Mouse (Mus musculus) erythroblast, adult 5-6 weeks (primary cell): ENCODE results near the gene Metap2. TPM values are rescaled to one million over a fixed set of nuclear protein-coding genes. Genes with fewer than 3 reads are reported as not detected.
A peak's percentile ranks its signal among the peaks of the same experiment; 100 is the strongest.
"Not testable (repeated sequence)": the region's sequence is repeated elsewhere in the genome, so short reads cannot be mapped to it uniquely, and the experiment has no call there.

ENCODE experiments used
- ATAC-seq: replicated peaks from 2 replicates; pipeline ENCODE4 v1.8.0; 2016; ENCODE audit warnings: moderate number of reproducible peaks, mild to moderate bottlenecking, moderate TSS enrichment, inconsistent platforms; ENCODE audit not compliant: poor library complexity, low FRiP score, severe bottlenecking
- total RNA-seq, 2 experiments: library from RNA; stranded (forward) in 1 of 2; stranded (reverse) in 1 of 2; fragments of 150-400 nt in 1 of 2; fragments of 200-764, 138-1000 nt in 1 of 2; gene quantifications; 2 replicates each; pipeline versions ENCODE4 v1.2.3 to v1.2.4; 2015 to 2017; ENCODE audit warnings: low replicate concordance in 2 of 2

Gene Metap2
- total RNA-seq, 2 experiments from 2014 or later: 2,780 to 4,625 TPM

DNA sequence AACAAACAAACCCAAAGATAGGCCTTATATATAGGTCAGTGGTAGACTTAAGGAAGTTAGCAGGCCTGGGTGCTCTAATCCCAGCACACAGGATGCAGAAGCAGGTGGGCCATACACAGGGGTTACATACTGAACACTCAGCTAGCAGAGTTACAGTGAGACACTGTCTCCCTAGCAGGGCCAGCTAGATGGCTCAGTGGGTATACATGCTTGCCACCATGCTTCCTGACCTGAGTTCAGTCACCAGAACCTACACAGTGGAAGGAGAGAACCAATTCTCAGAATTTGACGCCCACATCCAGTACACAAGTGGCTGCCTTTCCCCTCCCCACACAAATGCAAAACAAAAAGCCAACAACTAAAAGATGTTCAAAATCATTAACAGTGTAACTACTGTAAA lies 20.1 kb downstream of the Metap2 start:
- ATAC-seq: no peak

DNA sequence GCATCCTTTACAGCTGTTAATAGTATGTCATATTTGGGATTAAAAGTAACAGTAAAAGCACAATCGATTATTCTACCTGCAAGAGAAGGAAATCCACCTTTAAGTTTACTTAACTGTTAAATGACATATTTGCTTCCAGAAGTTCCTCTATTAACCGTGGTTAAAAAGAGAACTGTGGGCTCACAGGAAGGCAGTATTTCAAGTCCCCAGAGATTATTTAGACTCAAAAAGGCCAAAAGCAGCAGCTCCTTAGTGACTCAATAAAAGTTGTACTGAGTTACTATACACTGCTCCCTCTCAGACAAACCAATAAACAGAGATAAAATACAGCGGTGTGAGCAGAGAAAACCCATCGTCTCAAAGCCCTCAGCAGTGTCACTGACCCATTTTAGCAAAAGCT lies 28.0 kb downstream of the Metap2 start:
- no peak for ATAC-seq

DNA sequence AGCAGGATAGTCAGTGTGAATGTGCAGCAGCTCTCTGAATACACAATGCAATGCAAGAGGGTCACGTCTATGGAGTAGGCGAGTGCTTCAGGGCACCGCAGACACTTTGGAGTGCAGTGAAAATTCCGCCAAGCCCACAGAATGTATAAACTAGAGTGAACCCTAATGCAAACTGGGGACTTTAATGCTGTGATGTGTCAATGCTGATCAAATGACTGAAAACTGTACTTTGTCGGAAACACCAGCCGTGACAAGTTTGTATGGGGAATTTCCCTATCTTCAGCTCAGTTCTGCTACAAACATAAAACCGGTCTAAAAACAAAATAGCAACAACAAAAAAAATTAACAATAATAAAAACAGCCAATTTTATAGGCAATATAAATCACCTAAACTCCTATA lies 28.5 kb downstream of the Metap2 start:
- no peak for ATAC-seq

DNA sequence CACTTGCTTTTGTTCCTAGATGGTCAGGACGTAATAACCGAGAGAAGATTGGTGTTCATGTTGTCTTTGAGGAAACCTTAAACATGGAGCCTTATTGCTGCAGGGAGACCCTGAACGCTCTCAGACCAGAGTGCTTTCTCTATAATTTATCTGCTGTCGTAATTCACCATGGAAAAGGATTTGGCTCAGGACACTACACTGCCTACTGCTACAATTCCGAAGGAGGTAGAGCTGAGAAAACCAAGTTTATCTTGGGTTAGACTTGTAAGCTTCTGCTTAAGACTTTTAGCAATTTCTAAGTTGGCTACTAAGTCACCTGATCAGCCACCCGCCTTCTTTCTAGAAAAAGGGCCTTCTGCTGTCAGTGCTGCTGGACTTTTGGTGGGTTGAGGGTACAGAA lies 40.8 kb downstream of the Metap2 start:
- no peak for ATAC-seq

DNA sequence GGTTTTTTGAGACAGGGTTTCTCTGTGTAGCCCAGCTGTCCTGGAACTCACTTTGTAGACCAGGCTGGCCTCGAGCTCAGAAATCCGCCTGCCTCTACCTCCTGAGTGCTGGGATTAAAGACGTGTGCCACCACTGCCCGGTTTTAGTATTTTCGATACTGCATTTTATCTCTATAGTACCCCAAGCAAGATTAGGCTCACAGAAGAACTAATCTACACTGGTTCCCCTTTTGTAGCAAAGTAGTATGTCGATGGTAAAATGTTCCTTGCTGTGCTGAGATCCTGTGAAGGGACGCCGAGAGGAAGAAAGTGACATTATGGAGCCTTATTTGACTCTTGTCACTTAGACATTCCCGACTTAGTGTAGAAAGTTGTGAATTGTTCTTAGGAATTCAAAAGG lies 41.8 kb downstream of the Metap2 start:
- ATAC-seq: no peak

DNA sequence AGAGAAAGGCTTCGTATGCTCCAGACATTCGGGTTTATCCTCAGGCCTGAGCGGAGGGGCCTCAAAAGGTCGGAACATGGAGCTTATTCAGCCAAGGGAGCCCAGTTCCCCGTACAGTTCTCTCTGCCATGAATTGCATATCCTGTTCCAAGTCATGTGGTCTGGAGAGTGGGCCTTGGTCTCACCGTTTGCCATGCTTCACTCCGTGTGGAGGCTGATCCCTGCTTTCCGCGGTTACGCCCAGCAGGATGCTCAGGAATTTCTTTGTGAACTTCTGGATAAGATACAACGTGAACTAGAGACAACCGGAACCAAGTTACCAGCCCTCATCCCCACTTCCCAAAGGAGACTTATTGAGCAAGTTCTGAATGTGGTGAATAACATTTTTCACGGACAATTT lies 50.2 kb downstream of the Metap2 start:
- no peak for ATAC-seq

DNA sequence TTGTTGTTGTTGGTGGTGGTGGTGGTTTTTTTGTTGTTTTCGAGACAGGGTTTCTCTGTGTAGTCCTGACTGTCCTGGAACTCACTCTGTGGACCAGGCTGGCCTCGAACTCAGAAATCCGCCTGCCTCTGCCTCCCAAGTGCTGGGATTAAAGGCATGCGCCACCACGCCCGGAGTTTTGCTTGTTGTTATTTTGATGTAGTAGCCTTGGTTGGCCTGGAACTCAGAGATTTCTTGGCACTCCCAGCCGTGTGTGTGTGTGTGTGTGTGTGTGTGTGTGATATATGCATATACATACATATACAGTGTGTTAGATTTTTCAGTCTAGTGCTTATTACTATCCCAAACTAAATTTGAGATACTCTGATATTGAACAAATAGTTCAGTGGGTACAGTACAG lies 61.8 kb downstream of the Metap2 start:
- not testable (repeated sequence) for ATAC-seq

DNA sequence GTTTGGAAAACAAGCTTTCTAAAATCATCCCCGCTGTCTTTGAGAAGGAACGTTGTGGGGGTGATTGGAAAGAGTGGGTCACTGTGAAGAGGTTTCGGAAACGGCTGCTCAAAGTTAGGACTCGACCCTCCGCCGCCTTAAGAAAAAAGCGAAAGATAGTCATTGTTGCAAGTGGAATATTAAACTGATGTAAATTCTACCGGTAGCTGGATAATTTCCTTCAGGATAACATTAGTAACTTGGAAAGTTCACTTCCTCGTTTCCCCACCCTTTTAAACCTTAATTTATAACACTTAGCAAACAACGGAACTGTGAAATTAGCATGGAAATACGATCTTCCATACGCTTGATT lies 62.5 kb downstream of the Metap2 start:
- no peak for ATAC-seq

DNA sequence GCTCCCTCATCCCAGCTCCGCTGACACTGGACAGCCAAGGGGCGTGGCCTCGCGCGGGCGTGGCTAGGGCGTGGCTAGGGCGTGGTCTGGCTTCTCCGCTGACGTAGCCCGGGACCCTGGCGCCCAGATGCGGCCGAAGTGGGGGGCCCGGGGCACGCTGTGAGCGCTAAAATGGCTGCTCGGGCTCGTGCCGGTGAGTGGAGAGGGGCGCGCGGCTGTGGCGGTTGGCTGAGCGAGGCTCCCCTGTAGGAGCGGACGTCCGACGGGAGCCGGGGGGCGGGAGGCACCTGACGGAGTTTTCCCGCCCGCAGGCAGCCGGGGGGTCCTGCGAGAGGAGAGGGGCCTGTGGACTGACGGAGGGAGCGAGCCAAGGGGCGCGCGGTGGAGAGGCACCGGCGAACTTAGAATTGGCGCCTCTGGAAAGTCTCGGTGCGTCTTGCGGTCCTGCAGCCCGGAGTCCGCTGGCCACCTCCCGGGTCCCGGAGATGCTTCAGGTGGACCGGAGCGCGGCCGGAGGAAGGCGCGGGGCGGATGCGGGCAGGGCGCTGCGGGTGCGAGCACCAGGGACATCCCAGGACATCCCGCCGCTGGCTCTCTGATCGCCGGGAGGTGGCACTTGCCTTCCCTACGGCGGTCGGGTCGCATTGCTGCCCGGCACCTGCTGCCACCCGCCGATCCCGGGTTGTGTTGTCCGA lies 63.0 kb downstream of the Metap2 start:
- peak; percentile 84 for ATAC-seq

DNA sequence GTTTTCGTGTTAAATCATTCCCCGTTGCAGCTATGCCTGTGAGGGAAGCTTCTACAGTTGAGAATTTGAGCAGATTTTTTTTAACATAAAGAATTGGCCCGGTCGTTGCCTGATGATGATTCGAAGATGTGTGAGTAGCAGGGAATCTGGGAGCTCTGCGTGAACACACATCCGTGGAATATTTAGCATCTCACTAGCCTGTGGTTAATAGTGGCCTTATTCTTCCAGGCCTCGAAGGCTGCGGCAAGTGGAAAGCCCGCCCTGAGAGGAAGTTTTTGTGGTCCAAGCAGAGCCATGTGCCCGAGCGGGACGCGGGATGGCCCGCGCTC lies 63.6 kb downstream of the Metap2 start:
- no peak for ATAC-seq

DNA sequence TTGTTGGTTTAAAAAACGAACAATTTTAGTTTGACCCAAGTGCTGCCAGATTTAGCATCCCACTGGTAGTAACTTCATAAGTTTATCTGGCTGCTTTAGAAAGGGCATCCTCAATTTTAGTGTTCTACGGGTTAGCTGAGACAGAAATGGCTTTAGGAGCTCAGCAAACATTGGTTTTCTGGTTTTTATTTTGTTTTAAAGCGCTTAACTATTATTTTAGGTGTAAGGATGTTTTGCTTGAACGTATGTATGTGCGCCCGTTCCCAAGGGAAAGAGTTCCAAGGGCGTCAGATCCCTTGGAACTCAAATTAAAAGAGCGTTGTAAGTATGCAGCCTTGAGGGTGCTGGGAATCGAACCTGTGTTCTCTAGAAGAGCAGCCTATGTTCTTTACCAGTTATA lies 64.1 kb downstream of the Metap2 start:
- ATAC-seq: no peak

DNA sequence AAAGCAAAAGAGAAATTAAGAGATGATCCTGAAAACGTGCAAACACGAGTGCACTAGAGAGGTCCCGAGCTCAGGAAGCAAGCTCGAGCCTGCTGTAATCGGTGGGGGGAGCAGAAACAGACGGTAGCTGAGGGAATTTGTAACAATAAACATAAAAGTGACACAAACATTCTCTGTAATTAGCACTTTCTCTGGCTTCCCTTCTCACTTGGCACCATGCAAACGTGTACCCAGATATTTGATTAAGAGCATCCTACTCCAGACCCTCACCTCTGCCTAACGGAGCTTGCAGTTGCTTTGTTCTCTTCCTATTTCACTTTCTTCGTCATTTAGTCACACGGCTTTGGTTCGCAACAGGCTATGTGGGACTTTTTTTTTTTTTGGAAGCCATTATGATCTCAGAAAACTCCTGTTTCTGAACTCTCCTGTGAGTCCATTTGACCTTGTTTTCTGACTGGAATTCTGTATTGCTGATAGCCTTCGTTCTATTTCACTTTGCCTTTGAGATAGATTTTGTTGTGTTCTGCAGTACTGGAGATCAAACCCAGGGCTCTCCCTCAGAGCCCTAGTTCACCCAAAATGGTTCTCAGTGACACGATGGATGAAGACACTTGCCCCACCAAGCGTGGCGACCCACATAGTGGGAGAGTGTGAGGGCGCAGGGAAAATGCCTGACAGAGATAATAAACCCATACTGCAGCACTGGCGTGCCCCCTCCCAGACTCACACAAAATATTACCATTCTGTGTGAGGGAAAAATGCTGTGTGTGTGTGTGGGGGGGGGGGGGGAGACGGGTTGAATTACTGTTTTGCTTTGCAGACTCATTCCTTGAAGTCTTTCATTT lies 64.9 kb downstream of the Metap2 start:
- ATAC-seq: no peak

DNA sequence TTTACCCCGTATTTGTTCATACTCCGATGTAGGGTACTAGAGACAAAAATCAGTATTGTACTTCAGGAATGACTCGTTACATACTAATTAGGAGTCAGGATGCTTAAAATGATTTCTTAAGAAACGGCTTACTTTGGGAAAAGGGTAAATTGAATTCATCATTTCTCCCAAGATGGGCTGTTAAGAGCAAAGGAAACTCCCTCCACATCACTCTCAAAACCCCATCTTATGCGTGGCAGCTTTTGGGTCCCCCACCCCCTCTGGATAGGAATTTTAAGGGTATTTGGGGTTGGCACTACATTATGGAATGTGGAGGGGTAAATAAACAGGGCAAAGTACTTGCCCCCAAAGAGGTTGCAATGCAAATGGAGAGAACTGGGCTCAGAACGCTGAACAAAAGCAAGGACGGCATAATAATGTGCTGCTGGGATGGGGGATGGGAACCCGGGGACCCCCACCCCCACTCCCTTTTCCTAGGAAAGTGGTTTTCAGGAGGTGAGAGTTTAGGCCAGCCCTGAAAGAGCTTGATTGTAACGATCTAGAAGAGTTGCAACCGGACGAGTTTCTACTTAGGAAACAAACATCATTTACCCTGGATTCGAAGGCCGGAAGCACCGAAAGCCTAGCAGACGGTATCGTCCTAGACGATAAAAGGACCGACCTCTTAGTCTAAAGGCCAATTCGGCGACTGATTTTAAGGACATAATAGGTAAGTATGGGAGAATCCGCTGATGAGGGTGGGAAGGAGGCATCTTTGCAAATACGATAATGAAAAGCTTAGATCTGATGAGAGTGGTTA lies 65.8 kb downstream of the Metap2 start, which contains the start of gene Usp44:
Gene Usp44, plus strand, starts transcription at position 625 of the 799 bp plus-strand sequence.
- ATAC-seq: no peak

DNA sequence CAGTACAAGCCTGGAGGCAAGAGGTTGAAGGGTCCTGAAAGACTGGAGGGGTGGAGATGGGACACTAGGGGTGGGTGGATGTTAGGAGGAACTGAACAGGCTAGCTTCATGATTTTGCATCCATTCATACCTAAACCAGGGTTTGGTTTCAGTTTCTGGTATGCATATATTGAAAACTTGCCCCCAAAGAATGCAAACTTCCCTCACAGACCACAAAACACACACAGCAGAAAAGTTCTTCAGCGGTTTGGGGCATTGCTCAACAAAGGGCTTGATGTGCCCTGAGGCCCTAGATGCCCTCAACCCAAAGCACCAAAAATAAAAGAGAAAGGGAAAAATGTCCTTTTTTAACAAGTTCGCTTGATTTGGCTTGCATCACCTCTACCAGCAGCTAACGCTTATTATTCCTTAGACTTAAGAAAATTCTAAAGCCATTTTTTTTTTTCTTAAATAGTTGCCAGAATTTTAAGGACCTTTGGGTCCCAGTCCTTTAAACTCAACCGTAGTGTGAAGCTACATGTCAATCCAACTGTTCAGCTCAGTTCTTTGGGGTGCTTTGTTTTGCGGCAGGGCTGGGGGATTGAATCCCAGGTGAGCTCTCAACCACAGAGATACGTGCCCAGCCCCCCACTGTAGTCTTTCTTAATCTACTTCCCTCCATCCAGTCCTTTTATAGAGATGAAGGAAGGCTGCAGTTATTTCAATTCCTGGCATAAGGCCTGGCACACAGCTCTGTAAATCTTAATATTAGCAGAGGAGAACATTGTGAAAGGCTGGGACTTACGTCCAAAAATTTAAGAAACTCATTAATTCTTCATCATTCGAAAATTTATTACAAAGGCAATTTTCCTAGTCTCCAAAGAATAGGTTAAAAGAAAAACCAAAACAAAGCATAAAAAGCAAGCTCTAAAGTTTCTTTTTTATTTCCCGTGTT lies 66.7 kb downstream of the Metap2 start:
- no peak for ATAC-seq

DNA sequence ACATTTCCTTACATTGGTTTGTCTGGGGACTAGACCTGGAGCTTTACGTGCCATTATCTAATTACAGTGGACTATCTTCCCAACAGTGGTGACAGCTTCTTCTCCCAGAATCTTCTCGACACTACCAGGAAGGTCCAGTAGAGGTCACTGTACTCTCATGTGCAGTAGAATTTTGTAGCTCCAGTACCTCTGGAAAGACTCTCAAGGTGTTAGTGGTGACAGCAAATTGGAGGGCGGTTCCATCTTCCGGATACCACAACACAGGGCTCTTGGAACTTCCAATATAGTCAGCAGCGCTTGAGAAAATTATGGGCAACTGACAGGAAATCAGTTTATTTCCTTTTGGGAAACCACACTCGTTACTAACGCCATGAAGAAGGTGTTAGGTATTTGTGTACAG lies 78.2 kb downstream of the Metap2 start:
- peak; percentile 86 for ATAC-seq

DNA sequence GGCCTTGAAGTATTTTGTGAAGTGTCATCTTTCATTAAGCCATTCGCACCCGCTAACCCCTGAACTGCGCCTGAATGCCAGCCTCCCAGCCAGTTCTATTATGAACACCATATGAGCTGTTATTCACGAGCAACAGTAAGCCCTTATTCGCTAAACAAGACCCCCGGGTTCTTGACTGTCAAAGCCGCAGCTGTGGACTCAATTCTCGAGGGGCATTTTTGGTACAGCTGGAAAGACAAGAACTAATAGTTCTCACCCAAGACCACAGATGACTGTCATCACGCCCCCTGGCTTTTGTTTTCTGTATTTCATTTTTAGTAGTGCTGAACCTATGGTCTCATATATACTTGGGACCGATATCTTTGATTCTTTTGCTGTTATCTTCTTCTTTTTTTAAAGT lies 83.1 kb downstream of the Metap2 start:
- no peak for ATAC-seq

DNA sequence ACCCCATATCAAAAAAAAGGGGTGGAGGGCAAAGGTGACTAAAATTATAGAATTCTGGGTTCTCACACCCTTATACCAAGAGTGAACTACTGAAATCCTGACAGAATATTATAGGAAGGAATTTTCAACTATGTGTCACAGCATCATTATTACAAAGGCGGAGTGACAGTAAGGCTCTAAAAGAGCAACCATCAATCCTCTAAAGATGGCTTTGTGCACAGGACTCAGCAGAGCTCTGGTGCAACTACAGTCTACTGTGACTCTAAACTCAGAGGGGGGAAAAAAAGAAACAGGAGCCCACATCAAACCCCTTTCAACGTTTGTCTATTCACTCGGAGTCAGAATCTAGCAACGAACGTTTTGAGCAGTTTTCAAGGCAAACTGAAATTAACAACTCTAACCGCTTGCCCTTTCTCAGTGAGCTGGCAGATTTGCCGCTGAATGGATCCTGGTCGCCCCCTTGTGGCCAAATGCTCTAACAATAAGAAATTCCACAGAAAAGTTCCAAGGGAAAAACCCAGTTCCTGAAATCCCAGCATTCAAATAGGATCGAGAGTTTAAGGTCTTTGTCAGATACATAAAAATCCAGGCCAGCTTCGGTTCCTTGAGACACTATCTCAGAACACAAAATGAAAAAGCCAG lies 84.0 kb downstream of the Metap2 start:
- ATAC-seq: peak; percentile 74

DNA sequence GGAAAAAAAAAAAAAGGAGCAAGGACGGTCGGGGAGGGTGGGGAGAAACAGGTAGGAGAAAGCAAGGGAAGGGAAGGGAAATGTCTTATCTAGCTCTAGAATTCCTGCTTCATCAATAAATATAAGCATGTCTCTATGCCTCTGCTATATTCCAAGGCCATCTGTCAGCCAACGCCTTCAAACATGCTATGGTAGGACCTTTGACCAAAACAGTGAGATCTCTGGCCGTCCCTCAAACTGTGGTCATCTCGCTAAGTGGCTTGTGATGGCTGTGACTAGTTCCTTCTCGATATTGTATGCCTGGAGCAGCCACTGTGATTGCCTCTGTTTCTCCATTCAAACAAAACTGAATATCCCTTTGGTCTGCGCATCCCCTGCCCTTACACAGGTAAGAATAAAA lies 84.8 kb downstream of the Metap2 start:
- no peak for ATAC-seq

DNA sequence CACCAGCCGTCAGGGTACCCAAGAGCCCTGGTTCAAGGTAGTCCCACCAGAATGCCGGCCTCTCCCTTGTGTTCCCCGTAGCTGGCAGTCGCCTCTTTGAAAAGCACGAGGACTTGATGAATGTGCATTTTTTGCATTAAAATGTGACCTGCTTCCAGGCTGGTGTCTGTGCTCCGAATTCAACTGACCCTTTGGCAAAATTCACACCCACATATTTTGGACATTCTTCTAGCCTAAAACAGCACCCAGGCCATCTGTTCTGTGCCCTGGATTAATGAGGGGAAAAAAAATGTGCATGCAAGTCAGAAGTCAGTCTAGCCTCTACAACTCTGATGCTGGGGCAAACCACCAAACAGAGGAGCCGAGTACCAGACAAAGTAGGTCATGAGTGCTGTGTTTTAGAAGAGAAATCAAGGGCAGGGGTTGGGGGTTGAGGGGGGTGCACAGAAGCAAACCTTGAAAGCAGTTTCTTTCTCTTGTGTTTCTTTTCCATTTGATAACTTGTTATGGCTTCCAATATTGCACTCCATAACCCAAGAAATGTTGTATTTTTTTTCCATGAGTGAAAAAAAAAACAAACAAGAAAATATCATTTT lies 86.2 kb downstream of the Metap2 start:
- no peak for ATAC-seq
